Mouse (Mus musculus): ENCODE data around the gene Alb.

Alb gene

DNA sequence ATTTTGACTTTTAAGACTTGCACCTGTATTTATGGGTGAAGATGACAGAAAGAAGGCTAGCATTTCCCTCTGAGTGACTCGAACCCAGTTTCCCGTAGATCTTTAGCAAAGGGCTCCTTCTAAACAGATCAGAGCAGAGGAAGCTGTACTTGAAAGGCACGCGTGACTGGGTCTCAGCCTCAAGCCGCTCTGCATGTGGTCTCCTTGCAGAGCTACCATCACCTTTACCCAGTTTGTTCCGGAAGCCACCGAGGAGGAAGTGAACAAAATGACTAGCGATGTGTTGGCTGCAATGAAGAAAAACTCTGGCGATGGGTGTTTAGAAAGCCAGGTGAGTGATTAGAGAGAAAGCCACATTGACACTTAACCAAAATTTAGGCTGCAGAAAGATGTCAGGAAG is 31.7 kb downstream of the Alb start:
- DNase-seq (ENCODE audit: low spot score in 2 of 2), result peak in 1 of 2 experiments; percentile 48

DNA sequence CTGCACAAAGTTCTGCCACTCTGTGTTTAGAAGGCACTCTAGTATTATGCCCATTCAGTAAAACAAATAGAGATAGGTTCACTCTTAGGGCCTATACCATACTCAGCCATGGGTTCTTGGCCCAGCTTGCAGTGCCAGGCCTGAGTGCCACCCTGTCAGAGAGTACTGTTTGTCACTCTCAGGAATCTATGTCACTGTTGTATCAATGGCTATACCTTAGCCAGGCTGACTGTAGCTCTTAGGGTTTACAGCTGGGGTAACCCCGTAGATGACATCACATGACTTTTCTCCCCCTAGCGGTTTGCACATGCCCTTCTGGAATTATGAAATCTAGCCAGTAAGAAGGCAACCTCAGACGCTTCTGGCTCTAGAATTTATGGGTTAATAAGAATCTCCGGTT is 33.6 kb downstream of the Alb start:
- DNase-seq (ENCODE audit: low spot score in 2 of 2), result no peak

DNA sequence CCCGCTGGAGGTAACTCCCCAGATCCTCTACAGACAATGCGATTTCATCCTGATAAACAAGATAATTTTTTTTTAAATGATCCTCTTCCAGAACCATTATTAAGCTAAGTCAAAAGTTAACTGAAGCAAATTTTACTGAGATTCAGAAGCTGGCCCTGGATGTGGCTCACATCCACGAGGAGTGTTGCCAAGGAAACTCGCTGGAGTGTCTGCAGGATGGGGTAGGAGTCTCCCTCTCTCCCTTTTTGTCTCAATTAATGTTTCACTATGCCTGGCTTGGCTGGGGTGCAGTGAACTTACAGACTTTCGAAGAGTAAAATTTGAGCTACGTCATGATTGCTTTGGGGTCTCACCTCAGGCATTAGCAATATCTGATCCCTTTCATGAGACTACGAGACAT is 38.8 kb downstream of the Alb start:
- DNase-seq (ENCODE audit: low spot score in 2 of 2), result no peak

DNA sequence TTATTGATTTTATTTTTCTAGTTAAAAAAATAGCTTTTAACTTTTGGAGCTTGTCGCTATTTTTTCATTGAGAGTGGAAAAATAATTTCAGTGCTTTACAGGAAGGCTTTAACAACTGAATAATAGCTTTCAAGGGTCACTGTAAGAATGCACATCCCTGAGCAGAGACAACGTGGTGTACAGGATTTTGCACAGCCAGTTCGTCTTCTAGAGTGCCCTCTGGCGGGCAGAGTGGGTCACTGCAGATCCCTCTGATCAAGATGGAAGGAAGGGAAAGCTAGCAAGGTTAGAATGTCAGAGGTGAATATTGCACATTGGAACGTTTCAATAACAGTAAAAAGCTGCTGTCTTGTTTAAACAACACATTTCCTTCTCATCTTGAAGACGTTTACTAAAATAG is 40.0 kb downstream of the Alb start:
- DNase-seq (ENCODE audit: low spot score in 2 of 2), result peak; percentile 53 to 81

DNA sequence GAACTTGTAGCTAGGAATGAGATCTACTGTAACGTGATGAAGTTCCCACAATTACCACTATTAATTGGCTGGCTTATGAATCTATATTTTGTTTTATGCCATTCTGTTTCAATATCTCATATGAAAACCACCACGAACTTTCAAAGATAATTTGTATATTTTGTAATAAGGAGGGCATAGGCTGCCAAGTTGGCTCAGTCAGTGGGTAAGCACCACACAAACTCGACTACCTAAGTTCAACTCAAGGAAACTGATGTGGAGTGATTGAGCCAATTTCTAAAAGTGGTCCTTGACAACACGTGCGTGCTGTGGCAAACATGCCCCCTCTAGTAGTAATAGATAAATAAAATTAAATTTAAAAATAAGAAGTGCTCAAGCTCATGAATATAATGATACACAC is 41.1 kb downstream of the Alb start:
- DNase-seq (ENCODE audit: low spot score in 2 of 2), result no peak

DNA sequence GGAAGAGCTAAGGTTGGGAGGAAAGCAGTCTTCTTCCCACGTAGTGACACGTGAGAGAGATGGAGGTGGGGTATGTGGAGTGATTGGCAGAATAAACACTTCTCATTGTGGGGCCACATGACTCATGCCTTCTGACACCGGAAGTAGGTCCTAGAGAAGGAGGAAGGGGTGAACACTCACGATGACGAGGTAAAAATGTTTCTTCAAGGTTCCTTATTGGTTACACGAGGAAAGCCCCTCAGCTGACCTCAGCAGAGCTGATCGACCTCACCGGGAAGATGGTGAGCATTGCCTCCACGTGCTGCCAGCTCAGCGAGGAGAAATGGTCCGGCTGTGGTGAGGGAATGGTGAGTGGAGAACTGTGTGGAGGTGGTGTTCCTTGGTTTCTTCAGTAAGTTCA is 44.0 kb downstream of the Alb start:
- no peak for DNase-seq (ENCODE audit: low spot score in 2 of 2)

DNA sequence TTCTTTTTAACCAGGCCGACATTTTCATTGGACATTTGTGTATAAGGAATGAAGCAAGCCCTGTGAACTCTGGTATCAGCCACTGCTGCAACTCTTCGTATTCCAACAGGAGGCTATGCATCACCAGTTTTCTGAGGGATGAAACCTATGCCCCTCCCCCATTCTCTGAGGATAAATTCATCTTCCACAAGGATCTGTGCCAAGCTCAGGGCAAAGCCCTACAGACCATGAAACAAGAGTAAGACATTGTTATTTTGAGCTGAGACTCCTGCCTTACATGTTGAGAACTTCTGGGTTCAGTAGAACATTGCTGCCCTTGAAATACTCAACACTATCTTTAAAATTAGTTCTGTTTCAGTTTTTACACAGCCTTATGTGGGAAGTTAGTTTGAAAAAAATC is 45.8 kb downstream of the Alb start:
- no peak for DNase-seq (ENCODE audit: low spot score in 2 of 2)

DNA sequence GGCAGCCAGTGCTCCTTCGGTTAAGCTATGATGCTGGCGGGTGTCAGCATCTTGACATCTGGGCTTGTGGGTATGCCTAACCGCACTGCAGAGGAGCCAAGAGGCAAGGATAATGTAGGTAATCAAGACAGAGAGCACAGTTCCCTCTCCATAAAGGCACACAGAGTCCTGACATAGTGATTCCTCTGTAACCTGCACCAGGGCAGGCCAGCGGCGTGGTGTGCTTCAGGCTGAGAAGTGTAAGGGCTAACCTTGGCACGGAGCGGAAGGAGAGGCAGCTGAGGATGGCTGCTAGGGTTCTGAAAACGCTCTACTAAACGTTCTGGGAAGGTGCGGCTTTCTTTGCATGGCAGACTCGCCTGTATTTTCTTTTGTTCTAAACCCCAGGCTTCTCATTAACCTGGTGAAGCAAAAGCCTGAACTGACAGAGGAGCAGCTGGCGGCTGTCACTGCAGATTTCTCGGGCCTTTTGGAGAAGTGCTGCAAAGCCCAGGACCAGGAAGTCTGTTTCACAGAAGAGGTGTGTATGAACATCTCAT is 46.8 kb downstream of the Alb start:
- DNase-seq (ENCODE audit: low spot score in 2 of 2), result no peak

DNA sequence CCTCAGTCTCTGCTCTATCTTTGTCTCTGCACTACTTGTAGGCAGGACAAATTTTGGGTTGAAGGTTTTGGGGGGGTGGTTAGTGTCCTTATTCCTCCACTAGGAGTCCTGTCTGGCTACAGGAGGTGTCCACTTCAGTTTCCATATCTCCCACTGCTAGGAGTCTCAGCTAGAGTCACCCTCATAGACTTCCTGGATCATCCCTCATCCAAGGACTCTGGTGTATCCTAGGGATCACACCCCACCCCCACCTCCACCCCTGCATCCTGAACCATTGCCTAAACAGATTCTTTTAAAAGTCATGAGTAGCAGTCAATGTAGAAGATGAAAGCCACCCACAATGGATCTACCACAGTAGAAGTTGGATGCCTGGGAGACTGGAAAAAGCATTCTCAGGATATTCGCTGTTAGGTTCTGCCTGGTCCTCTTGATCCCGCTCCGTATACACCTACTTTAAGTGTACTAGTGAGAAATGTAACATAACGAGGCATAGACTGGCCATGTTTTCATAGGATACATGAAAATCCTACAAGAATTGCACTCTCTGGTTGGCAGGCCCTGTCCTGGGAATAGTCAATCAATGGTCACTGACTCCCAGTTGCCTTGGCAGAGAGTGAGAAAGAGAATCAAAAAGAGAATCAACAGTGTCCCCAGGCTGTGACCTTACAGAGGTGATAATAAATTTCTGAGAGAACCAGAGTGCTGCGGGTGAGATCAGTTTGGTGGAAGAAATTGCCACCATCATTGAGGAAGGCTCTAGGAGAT is 49.3 kb downstream of the Alb start:
- DNase-seq (ENCODE audit: low spot score in 2 of 2), result no peak

DNA sequence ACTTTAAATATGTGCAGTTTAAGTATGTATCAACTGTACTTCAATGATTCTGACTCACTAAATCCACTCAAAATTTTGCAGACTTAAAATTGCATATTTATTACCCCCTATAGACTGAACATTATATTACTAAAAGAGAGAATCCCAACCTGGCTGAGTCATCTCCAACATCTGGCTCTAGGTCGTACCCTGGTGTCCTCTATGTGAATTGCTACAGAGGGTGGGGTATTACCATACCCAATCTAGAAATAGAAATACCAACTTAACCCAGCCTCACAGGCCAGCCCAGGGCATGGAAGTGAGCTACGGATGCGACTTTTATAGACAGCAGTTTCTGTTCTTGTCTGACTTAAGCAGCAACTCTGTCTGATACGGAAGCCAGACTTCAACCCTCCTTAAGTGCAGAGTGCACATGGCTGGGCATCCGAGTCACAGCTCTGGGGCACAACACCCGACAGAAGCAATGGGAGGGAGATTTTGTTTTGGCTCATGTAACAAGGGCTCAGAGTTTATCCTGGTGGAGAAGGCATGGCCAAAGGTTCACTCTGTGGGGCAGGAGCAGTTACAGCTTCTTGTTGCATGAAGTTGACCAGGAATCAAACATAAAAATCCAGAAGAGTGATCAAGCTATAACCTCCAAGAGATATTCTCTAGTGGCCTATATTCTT is 51.7 kb downstream of the Alb start:
- DNase-seq (ENCODE audit: low spot score in 2 of 2), result no peak

DNA sequence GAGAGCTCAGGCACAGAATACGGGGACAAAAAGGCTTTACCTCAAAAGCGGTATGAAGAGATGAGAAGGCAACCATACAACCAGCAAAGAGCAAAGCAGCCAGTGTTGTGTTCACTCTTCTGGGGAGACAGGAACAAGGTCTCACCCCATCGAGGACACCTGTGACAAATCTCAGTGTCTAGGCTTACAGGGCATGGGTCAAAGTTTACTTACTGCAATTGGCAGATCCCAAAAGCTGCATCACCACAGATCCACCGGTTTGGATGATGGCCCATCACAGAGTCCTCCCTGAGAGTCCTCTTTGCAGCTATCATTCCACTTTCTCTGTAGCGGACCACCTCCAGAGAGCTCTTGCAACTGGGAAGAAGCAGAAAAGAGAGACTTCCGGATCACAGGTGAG is 54.9 kb downstream of the Alb start:
- DNase-seq (ENCODE audit: low spot score in 2 of 2), result no peak

DNA sequence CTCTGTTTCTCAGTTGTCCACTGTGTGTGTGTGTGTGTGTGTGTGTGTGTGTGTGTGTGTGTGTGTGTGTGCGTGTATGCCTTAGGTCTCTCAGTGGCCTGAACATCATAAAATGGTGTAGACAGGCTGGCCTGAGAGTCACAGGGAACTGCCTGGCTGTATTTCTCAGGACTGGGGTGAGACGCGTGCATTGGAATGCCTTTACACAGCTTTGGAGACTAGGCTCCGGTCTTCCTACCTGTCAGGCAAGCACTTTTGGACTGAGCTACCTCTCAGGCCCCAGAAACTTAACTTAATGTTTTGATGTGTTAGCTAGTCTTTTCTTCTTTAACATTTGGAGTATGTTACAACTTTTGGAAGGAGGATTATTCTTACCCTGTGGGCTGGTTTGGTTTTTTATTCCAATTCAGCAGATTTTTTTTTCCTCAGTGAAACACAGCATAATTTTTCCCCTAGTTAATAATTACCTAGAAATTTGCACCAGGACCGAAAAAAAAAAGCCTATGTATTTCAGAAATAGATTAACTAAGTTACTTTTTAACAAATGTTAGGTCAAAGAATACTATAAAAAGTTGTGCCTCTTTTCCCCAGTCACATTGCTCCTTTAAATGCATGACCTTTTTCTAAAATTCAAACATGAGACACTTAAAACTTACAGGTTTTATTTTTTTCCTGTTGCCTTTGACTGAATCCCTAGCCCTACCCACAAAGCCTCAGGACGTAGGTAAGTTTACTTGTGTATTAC is 57.8 kb downstream of the Alb start, which contains the start of gene Afm:
Gene Afm (plus strand): TSS at position 577 of the 745 bp plus-strand sequence.
- no peak for DNase-seq (ENCODE audit: low spot score in 2 of 2)

All from spleen, postnatal 10 days (tissue).